Mouse (Mus musculus) limb, embryonic 12.5 days (tissue): Measurements from ENCODE around the gene Pard3. TPM values are rescaled to one million over a fixed set of nuclear protein-coding genes. Genes with fewer than 3 reads are reported as not detected.

Experiments used
- ATAC-seq: fragments of 200-750 bp; cut with Nextera tagmentation; 2 replicates; pipeline ENCODE4 v1.8.0; 2017; ENCODE audit warnings: low read depth, moderate TSS enrichment; ENCODE audit not compliant: insufficient number of reproducible peaks, insufficient read depth, low FRiP score, low TSS enrichment
- H3K27ac ChIP-seq: fragments of 300-500 bp; sonication (generic); 2 replicates; pipeline ENCODE4 v1.5.1; 2016; ENCODE audit warnings: mild to moderate bottlenecking, moderate library complexity
- H3K27me3 ChIP-seq: fragments of 300-500 bp; sonication (generic); 2 replicates; pipeline ENCODE4 v1.6.1; 2016; ENCODE audit warnings: mild to moderate bottlenecking, moderate library complexity
- H3K36me3 ChIP-seq: fragments of 300-500 bp; sonication (generic); 2 replicates; pipeline ENCODE4 v1.6.1; 2016; ENCODE audit warnings: mild to moderate bottlenecking, moderate library complexity
- H3K4me1 ChIP-seq: fragments of 300-500 bp; sonication (generic); replicated peaks from 2 replicates; pipeline ENCODE4 v1.6.1; 2016
- H3K4me2 ChIP-seq: fragments of 300-500 bp; sonication (generic); 2 replicates; pipeline ENCODE4 v1.6.1; 2016; ENCODE audit warnings: mild to moderate bottlenecking, moderate library complexity
- H3K4me3 ChIP-seq: fragments of 300-500 bp; sonication (generic); replicated peaks from 2 replicates; pipeline ENCODE4 v1.5.1; 2016; ENCODE audit warnings: mild to moderate bottlenecking
- H3K9ac ChIP-seq: fragments of 300-500 bp; sonication (generic); replicated peaks from 2 replicates; pipeline ENCODE4 v1.6.1; 2016; ENCODE audit warnings: mild to moderate bottlenecking, moderate library complexity
- H3K9me3 ChIP-seq: fragments of 300-500 bp; sonication (generic); 2 replicates; pipeline ENCODE4 v1.6.1; 2016; ENCODE audit warnings: mild to moderate bottlenecking, moderate library complexity
- WGBS: fragments of 180-500 bp; shearing (Covaris S2); methylation state at CpG from one replicate; pipeline ENCODE4 v1.1.7; 2016; 5-methylcytosine and 5-hydroxymethylcytosine counted together
- polyA plus RNA-seq: library from polyadenylated mRNA; unstranded; fragments of >200 nt; fragmentation: Nextera tagmentation; extraction: Ambion mirVana; gene quantifications from 2 replicates; pipeline ENCODE4 v1.2.1, GENCODE M21; 2016

The Pard3 gene
- polyA plus RNA-seq, 1 experiment from 2014 or later, result 50.6 TPM

GRCm38 (mm10) chr8:127410606-127411005 is 346.9 kb downstream of the Pard3 start:
- Histone ChIP-seq H3K4me3 (no peak overlapping the region), H3K27ac (no peak overlapping the region), H3K4me1 (no peaks in the 10 kb centered on the region), H3K9me3 (no peaks in the 10 kb centered on the region), H3K27me3 (no peaks in the 10 kb centered on the region), H3K9ac (no peak overlapping the region), H3K36me3 (peaks cover 41% of the 10 kb centered on the region), H3K4me2 (no peak overlapping the region)
- WGBS, result 90% methylated on average over 12 of the region's 12 CpGs
- ATAC-seq, result no peak

- no peak for ATAC-seq
- WGBS, result 60% methylated on average over 4 of the region's 4 CpGs
- Histone ChIP-seq H3K4me3 (no peak overlapping the region), H3K27ac (no peak overlapping the region), H3K9ac (no peak overlapping the region), H3K4me1 (no peaks in the 10 kb centered on the region), H3K36me3 (peaks cover 37% of the 10 kb centered on the region), H3K27me3 (no peaks in the 10 kb centered on the region), H3K9me3 (no peaks in the 10 kb centered on the region), H3K4me2 (no peak overlapping the region)
These were observed 347.6 kb downstream of the Pard3 start for GRCm38 (mm10) chr8:127411190-127411848.

GRCm38 (mm10) chr8:127423021-127423420 is 359.3 kb downstream of the Pard3 start:
- Histone ChIP-seq H3K27me3 (no peaks in the 10 kb centered on the region), H3K4me1 (no peaks in the 10 kb centered on the region), H3K4me2 (no peak overlapping the region), H3K9ac (no peak overlapping the region), H3K4me3 (no peak overlapping the region), H3K36me3 (peaks cover 52% of the 10 kb centered on the region), H3K9me3 (no peaks in the 10 kb centered on the region), H3K27ac (no peak overlapping the region)
- ATAC-seq, result no peak
- WGBS, result 40% methylated on average over 7 of the region's 7 CpGs

- Histone ChIP-seq H3K4me3 (no peak overlapping the region), H3K9ac (no peak overlapping the region), H3K27ac (no peak overlapping the region), H3K9me3 (no peaks in the 10 kb centered on the region), H3K4me2 (no peak overlapping the region), H3K27me3 (no peaks in the 10 kb centered on the region), H3K4me1 (no peaks in the 10 kb centered on the region), H3K36me3 (peaks cover 44% of the 10 kb centered on the region)
- ATAC-seq, result no peak
- WGBS, result 84% methylated on average over 13 of the region's 13 CpGs
These were observed 360.7 kb downstream of the Pard3 start for GRCm38 (mm10) chr8:127424211-127424916.

GRCm38 (mm10) chr8:127426857-127427256 is 363.2 kb downstream of the Pard3 start:
- Histone ChIP-seq H3K4me2 (no peak overlapping the region), H3K4me3 (no peak overlapping the region), H3K27ac (no peak overlapping the region), H3K9ac (no peak overlapping the region), H3K36me3 (peaks cover 29% of the 10 kb centered on the region), H3K9me3 (no peaks in the 10 kb centered on the region), H3K27me3 (no peaks in the 10 kb centered on the region), H3K4me1 (no peaks in the 10 kb centered on the region)
- WGBS, result 85% methylated on average over 5 of the region's 5 CpGs
- ATAC-seq, result no peak

- 90% methylated on average over 7 of the region's 7 CpGs for WGBS
- Histone ChIP-seq H3K4me2 (no peak overlapping the region), H3K27me3 (no peaks in the 10 kb centered on the region), H3K9ac (no peak overlapping the region), H3K36me3 (peaks cover 28% of the 10 kb centered on the region), H3K4me3 (no peak overlapping the region), H3K9me3 (no peaks in the 10 kb centered on the region), H3K4me1 (no peaks in the 10 kb centered on the region), H3K27ac (no peak overlapping the region)
- ATAC-seq, result no peak
These were observed 364.3 kb downstream of the Pard3 start for GRCm38 (mm10) chr8:127428004-127428403.

GRCm38 (mm10) chr8:127431236-127431635 is 367.5 kb downstream of the Pard3 start:
- Histone ChIP-seq H3K4me1 (no peaks in the 10 kb centered on the region), H3K9me3 (no peaks in the 10 kb centered on the region), H3K27ac (no peak overlapping the region), H3K4me3 (no peak overlapping the region), H3K27me3 (no peaks in the 10 kb centered on the region; the same call in 1 of the 2 replicates), H3K36me3 (peaks cover 31% of the 10 kb centered on the region), H3K9ac (no peak overlapping the region), H3K4me2 (no peak overlapping the region)
- no peak for ATAC-seq
- WGBS, result 62% methylated on average over 2 of the region's 2 CpGs

DNA sequence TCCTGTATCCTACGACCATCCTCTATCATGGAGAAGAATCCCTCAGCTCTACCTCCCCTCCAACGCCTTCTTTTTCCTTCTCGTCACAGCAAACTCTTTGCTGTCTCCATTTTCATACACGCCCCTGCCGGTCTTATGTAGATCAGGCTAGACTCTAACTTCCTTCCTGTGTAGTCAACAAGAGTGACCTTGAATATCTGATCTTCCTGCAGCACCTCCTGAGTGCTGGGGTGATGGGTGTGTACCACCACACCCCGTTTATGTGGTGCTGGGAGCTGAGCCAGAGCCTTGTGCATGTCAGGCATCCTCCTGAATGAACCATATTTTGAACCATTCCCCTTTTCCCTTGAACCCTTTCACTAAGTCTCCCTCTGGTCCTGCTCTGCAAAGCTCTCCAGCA is 372.3 kb downstream of the Pard3 start:
- H3K36me3 ChIP-seq, result peaks cover 11% of the 10 kb centered on the region
- no peak overlapping the region for H3K4me2 ChIP-seq
- H3K4me1 ChIP-seq, result peaks cover 39% of the 10 kb centered on the region
- ATAC-seq, result no peak
- H3K4me3 ChIP-seq, result no peak overlapping the region
- H3K27ac ChIP-seq, result no peak overlapping the region
- H3K9ac ChIP-seq, result no peak overlapping the region
- H3K9me3 ChIP-seq, result no peaks in the 10 kb centered on the region
- no peaks in the 10 kb centered on the region; the same call in 1 of the 2 replicates for H3K27me3 ChIP-seq
- 95% methylated on average over 6 of the region's 6 CpGs for WGBS

- peaks cover 42% of the 10 kb centered on the region for H3K4me1 ChIP-seq
- WGBS, result 60% methylated on average over 5 of the region's 5 CpGs
- 0 out of 2 replicates have a peak overlapping the region, but pooled peaks have one; percentile 25 for H3K27ac ChIP-seq
- ATAC-seq, result no peak
- peaks cover 11% of the 10 kb centered on the region for H3K36me3 ChIP-seq
- H3K9me3 ChIP-seq, result no peaks in the 10 kb centered on the region
- no peak overlapping the region for H3K4me2 ChIP-seq
- H3K27me3 ChIP-seq, result no peaks in the 10 kb centered on the region; the same call in 1 of the 2 replicates
- no peak overlapping the region for H3K9ac ChIP-seq
- H3K4me3 ChIP-seq, result no peak overlapping the region
These were observed 374.0 kb downstream of the Pard3 start for GRCm38 (mm10) chr8:127437613-127438235.

- peaks cover 5% of the 10 kb centered on the region; the same call in 1 of the 2 replicates for H3K36me3 ChIP-seq
- H3K27me3 ChIP-seq, result no peaks in the 10 kb centered on the region; the same call in 1 of the 2 replicates
- no peak overlapping the region for H3K4me3 ChIP-seq
- peak; percentile 68 for ATAC-seq
- H3K27ac ChIP-seq, result 0 out of 2 replicates have a peak overlapping the region, but pooled peaks have one; percentile 25
- peaks cover 42% of the 10 kb centered on the region for H3K4me1 ChIP-seq
- H3K4me2 ChIP-seq, result no peak overlapping the region
- 54% methylated on average over 8 of the region's 8 CpGs for WGBS
- H3K9ac ChIP-seq, result no peak overlapping the region
- H3K9me3 ChIP-seq, result no peaks in the 10 kb centered on the region
These were observed 375.1 kb downstream of the Pard3 start for GRCm38 (mm10) chr8:127438625-127439391.
